Mouse (Mus musculus): ENCODE data around the gene Myo16.

Gene Myo16

GRCm38 (mm10) chr8:10303992-10304391, 150.3 kb downstream of the Myo16 start:
- DNase-seq (ENCODE audit: low spot score in 2 of 2), result no peak

- no peak for DNase-seq (ENCODE audit: low spot score in 2 of 2)
Measured at GRCm38 (mm10) chr8:10304721-10305120, 151.0 kb downstream of the Myo16 start.

GRCm38 (mm10) chr8:10307345-10307744, 153.6 kb downstream of the Myo16 start:
- no peak for DNase-seq (ENCODE audit: low spot score in 2 of 2)

DNA sequence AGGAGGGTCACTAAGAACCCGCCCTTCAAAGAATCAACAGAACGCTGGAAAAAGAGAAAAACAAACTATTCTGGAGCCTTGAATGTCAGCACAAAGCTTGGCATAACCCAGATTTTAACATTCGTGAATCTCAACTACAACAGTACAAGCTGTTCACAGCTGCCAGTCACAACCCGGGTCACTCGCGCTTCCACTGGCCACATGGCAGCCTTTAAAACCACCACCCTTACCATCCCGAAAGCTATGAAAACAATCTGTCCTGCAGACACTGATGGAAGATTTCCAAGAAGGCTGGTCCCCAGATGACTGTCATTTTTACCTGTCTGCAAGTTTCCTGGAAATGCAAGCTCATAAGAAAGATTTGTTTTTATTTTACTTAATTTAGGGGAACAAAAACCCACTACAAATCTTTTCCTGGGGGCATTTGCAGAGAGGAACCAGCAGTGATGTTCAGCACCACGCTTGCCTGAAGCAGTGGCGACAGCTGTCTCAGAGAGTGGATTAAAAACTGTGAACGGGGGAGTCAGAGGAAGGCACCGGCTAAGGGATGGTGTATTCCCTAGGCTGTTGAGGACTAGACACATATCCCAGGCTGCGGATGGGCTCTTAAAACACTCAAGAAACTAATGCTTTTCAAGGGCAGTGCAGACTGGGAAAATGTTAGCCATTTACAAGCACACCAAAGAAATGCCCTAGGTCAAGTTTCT, 154.2 kb downstream of the Myo16 start:
- no peak for DNase-seq (ENCODE audit: low spot score in 2 of 2)

GRCm38 (mm10) chr8:10310470-10310869, 156.8 kb downstream of the Myo16 start:
- no peak for DNase-seq (ENCODE audit: low spot score in 2 of 2)

- DNase-seq (ENCODE audit: low spot score in 2 of 2), result no peak
Measured at GRCm38 (mm10) chr8:10312316-10312715, 158.6 kb downstream of the Myo16 start.

DNA sequence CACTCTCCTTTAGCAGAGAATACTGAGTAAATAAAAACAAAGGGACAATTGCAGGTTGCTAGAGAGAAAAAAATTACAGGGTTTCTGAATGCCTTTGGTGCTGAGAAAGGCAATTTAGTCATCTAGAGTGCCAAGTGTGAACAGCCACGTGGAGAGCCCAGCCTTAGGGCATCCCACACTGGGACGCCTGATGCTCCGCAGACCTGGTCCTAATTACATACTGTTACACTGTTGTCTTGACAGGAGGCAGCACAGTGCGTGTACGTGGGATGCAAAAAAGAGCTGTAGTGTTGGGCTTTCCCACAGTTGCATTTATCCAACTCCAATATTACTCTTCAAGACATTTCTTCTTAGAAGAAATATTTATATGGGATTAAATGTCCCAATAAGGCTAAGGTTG, 162.5 kb downstream of the Myo16 start:
- DNase-seq (ENCODE audit: low spot score in 2 of 2), result no peak

DNA sequence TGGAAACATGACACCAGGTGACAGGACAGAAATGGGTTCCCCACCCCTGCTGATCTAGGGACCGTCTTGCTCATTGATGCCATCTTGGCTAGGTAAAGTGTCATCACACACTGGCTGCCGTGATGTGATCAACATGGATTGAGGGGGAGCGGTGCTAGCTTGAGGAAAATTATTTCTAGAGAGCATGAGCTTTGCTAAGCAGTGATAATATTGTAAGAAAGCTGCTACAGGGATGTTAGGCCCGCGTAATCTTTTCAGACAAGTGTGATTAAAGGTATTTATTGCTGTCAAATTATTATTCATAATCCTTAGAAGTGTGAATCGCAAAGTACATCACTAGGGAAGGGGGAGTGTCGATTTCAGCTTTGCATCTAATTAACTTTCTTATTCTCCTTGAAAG, 164.4 kb downstream of the Myo16 start:
- DNase-seq (ENCODE audit: low spot score in 2 of 2), result no peak

DNA sequence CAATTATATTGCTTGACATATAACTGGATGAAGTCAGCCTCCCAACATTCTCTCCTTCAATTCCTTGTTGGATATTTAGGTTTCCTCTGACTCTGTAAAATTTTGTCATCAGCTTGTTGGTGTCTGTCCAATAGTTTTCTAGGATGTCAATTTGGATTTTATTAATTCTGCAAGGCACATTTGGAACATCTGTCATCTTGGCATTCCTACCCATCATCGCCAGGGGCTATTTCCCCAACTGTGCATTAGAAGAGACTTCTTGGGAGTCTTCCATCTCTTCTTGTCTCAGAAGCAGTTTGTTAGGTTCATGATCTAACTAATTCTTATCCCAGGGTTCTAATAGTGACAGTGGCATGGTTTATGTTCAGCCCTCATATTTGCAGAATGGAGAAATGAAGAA, 196.7 kb downstream of the Myo16 start:
- DNase-seq (ENCODE audit: low spot score in 2 of 2), result no peak

DNA sequence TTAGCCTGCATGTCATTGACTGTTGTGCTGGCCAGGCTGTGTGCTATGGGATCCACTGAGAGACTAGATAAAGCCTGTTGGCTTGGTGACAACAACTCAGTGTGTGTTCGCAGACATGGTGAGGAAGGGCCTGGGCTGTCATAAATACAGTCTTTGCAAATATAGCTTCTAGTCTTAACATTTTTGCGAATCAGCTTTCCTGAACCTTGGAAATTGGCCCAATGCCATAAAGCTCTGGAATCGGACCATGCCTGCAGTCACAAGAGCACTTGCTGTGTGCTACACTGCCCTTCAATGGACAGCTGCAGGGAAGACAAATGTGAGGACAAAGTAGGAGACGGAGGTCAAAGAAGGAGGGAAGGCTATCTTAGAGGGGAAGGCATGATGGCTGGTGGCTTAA, 205.0 kb downstream of the Myo16 start:
- DNase-seq (ENCODE audit: low spot score in 2 of 2), result no peak

GRCm38 (mm10) chr8:10362949-10363348, 209.2 kb downstream of the Myo16 start:
- DNase-seq (ENCODE audit: low spot score in 2 of 2), result no peak

GRCm38 (mm10) chr8:10363654-10364406, 210.1 kb downstream of the Myo16 start:
- DNase-seq (ENCODE audit: low spot score in 2 of 2), result no peak

DNA sequence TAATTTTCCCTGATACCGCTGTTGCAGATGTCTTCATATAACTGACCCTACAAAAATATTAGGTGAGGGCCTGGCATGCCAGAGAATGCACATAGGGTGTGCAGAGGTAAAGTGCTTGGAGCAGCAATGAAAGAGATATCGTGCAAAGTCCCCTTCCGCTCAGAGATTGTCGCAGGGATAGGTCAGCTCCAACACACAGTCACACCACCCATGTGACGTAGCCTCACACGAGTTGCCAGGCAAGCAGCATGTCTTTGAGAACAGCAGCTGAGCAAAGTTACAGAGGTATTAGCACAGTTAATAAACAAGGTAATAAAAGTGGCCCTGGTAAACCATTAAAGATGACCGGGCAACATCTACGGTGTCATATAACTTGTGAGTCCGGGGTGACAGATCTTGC, 212.4 kb downstream of the Myo16 start:
- no peak for DNase-seq (ENCODE audit: low spot score in 2 of 2)

- DNase-seq (ENCODE audit: low spot score in 2 of 2), result no peak
Measured at GRCm38 (mm10) chr8:10372571-10372970, 218.9 kb downstream of the Myo16 start.

GRCm38 (mm10) chr8:10387143-10387542, 233.4 kb downstream of the Myo16 start:
- no peak for DNase-seq (ENCODE audit: low spot score in 2 of 2)

DNA sequence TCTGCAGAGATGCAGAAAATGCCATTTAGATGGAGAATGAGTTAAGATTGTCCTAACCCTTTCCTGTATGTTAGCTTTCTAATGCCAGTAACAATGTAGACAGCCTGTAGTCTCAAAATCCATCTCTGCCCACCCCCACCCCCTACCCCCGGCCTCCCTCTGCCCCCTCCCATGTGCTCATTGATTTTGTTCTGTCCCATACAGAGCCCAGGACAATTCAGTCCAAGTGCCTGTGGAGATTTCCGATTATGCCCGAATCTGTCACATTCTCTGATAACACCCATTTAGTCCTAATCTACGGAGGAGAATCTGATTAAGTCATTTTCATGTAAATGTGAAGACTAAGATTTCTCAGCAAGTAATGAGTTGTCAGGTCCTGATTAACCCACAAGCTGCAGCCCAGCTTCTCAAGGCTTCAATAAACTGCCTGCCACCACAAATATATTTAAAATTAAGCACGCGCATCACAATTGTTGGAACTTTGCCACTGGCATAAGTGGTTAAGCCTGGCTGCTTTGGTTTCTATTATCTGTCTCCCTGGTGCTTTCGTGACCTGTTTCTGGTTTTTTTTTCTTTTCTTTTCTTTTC, 237.5 kb downstream of the Myo16 start:
- no peak for DNase-seq (ENCODE audit: low spot score in 2 of 2)

GRCm38 (mm10) chr8:10391913-10392312, 238.2 kb downstream of the Myo16 start:
- DNase-seq (ENCODE audit: low spot score in 2 of 2), result no peak

DNA sequence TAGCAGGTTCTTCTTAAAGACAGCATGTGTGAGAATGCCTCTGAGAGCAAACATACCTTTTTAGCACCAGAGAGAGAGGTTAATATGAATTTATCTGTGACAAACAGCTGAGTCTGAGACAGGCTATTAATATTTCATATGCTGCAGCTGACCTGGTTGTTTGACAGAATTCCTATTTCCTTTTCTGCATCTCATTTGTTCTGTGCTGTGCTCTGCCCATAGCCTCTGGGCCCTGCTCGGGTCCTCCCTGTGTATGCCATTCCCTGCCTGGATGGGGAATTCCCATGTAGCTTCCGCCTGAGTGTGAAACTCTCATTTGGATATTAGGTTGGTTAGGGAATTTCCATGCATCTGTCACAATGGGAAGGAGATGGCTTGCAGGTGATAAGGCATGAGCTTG, 240.8 kb downstream of the Myo16 start:
- no peak for DNase-seq (ENCODE audit: low spot score in 2 of 2)

- no peak for DNase-seq (ENCODE audit: low spot score in 2 of 2)
Measured at GRCm38 (mm10) chr8:10395146-10395545, 241.4 kb downstream of the Myo16 start.

GRCm38 (mm10) chr8:10402606-10403005, 248.9 kb downstream of the Myo16 start:
- no peak for DNase-seq (ENCODE audit: low spot score in 2 of 2)

DNA sequence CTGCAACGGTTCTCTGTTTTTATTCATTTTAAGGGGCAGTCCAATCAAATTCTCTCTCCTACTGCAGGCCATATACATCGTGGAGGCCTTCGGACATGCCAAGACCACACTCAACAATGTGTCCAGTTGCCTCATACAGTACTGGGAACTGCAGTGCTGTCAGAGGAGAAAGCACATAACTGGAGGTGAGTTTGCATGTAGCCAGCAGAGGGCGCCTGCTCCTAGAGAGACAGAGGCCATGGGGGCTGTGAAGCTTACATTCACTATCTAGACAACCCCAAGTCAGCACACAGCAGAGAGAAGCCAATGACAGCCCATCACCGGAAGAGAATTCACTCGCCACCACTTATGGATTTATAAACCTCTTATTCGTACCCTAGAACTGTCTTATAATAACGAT, 251.8 kb downstream of the Myo16 start:
- DNase-seq (ENCODE audit: low spot score in 2 of 2), result peak in 1 of 2 experiments; percentile 4

DNA sequence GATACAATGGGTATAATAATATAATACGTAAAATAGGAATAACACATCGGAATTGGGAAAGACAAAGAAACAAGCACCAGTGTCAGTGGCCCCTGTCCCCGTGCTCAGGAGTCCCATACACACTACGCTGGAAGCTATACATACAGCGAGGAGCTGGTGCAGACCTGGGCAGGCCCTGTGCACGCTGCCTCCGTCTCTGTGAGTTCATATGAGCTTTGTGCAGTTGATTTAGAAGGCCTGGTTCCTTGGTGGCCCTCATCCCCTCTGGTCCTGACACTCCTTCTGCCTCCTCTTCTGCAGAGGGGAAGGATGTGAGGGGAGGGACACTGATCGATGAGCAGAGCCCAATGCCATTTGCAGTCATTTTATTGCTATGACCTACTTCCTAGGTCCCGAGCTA, 255.3 kb downstream of the Myo16 start:
- no peak for DNase-seq (ENCODE audit: low spot score in 2 of 2)

- DNase-seq (ENCODE audit: low spot score in 2 of 2), result no peak
Measured at GRCm38 (mm10) chr8:10411511-10411910, 257.8 kb downstream of the Myo16 start.

Measured in spleen, postnatal 14 days (tissue).